In genomic region chr10:29324817-29325216, GRCm38 (mm10) we compare ENCODE assay signal across 33 mouse cellular contexts.
"Had no signal": no experiment of that assay in that cellular context is flagged by ENCODE, and none has a peak within 500 bp of the region (broad histone marks: within the 10 kb centered on the region; RNA-seq: fewer than 3 reads in every experiment).

No protein-coding gene starts in this region.

- H3K36me3 ChIP-seq: heart, embryonic 10.5 days; heart, embryonic 13.5 days; heart, embryonic 15.5 days; hindbrain, embryonic 12.5 days; hindbrain, embryonic 13.5 days; hindbrain, embryonic 15.5 days had no signal

- H3K4me2 ChIP-seq: heart, embryonic 11.5 days; heart, embryonic 12.5 days; heart, embryonic 13.5 days; heart, embryonic 15.5 days; hindbrain, embryonic 12.5 days; hindbrain, embryonic 13.5 days; hindbrain, embryonic 14.5 days; hindbrain, embryonic 15.5 days; kidney, embryonic 15.5 days had no signal

- H3K9ac ChIP-seq: heart, embryonic 12.5 days; heart, embryonic 13.5 days; heart, embryonic 15.5 days; hindbrain, embryonic 12.5 days; hindbrain, embryonic 13.5 days; hindbrain, embryonic 14.5 days; hindbrain, embryonic 15.5 days; kidney, embryonic 15.5 days had no signal

- H3K27me3 ChIP-seq: heart, embryonic 12.5 days; heart, embryonic 13.5 days; heart, embryonic 15.5 days; hindbrain, embryonic 12.5 days; hindbrain, embryonic 13.5 days; hindbrain, embryonic 15.5 days; kidney, embryonic 15.5 days had no signal

- H3K27ac ChIP-seq: heart, adult 2 months; heart, embryonic 10.5 days; heart, embryonic 13.5 days; heart, embryonic 15.5 days; hindbrain, embryonic 10.5 days; hindbrain, embryonic 12.5 days; hindbrain, embryonic 13.5 days; hindbrain, embryonic 14.5 days; hindbrain, embryonic 15.5 days; hindbrain, postnatal 0 days; kidney, embryonic 15.5 days; kidney, postnatal 0 days; layer of hippocampus, adult 2 months; left cerebral cortex, adult 2 months had no signal

- H3K9me3 ChIP-seq: heart, embryonic 10.5 days; heart, embryonic 12.5 days; heart, embryonic 13.5 days; heart, embryonic 15.5 days; hindbrain, embryonic 10.5 days; hindbrain, embryonic 12.5 days; hindbrain, embryonic 13.5 days; hindbrain, embryonic 15.5 days; kidney, embryonic 15.5 days had no signal

- DNase-seq: heart, adult 2 months; heart, postnatal 10 days; heart, postnatal 14 days; heart, postnatal 36 days; heart, postnatal 4 days; kidney, adult 11 months; kidney, adult 18-20 months; kidney, adult 2 months; kidney, adult 8-10 months; kidney, adult 9 months; kidney, postnatal 10 days; kidney, postnatal 14 days; kidney, postnatal 25 days; kidney, postnatal 36 days; kidney, postnatal 4 days; layer of hippocampus, postnatal 36 days had no signal

- ATAC-seq: hindbrain, embryonic 16.5 days; hindbrain, postnatal 0 days; inflammation-experienced regulatory T-cells, adult 6 months had no signal

- H3K4me3 ChIP-seq: heart, adult 2 months; heart, embryonic 10.5 days; heart, embryonic 12.5 days; heart, embryonic 13.5 days; heart, embryonic 15.5 days; hindbrain, embryonic 10.5 days; hindbrain, embryonic 12.5 days; hindbrain, embryonic 13.5 days; hindbrain, embryonic 15.5 days; kidney, embryonic 15.5 days; layer of hippocampus, adult 2 months; left cerebral cortex, adult 2 months had no signal

- H3K4me1 ChIP-seq: heart, embryonic 10.5 days; heart, embryonic 12.5 days; heart, embryonic 13.5 days; heart, embryonic 15.5 days; hindbrain, embryonic 10.5 days; hindbrain, embryonic 12.5 days; hindbrain, embryonic 13.5 days; hindbrain, embryonic 15.5 days; kidney, embryonic 15.5 days had no signal
